Mouse (Mus musculus) stomach, postnatal 0 days (tissue): ENCODE measurements at regions not wholly inside any gene's neighbourhood (a gene's known extent, or its start where the extent isn't known, plus 50 kb on each side); places are given as distances from the start of the nearest gene placed in this dataset.

ENCODE experiments used
- ATAC-seq: fragments of 200-750 bp; cut with Nextera tagmentation; 2 replicates; pipeline ENCODE4 v1.8.0; 2017; ENCODE audit not compliant: low FRiP score, low TSS enrichment
- DNase-seq: peaks from one replicate; pipeline ENCODE4 v3.0.0-alpha.2; 2016; ENCODE audit warnings: low spot score
- H3K27ac ChIP-seq: fragments of 300-500 bp; sonication (generic); replicated peaks from 2 replicates; pipeline ENCODE4 v1.5.1; 2014; ENCODE audit warnings: mild to moderate bottlenecking, control low read depth
- H3K27me3 ChIP-seq: fragments of 300-500 bp; sonication (generic); 2 replicates; pipeline ENCODE4 v1.6.1; 2014; ENCODE audit warnings: low read length; ENCODE audit not compliant: control insufficient read depth, insufficient read depth
- H3K36me3 ChIP-seq: fragments of 300-500 bp; sonication (generic); 2 replicates; pipeline ENCODE4 v1.6.1; 2014; ENCODE audit warnings: low read length, mixed read lengths; ENCODE audit not compliant: control insufficient read depth, insufficient read depth
- H3K4me1 ChIP-seq: fragments of 300-500 bp; sonication (generic); replicated peaks from 2 replicates; pipeline ENCODE4 v1.6.1; 2014; ENCODE audit warnings: antibody characterized with exemption; ENCODE audit not compliant: control insufficient read depth, insufficient read depth
- H3K4me2 ChIP-seq: fragments of 300-500 bp; sonication (generic); replicated peaks from 2 replicates; pipeline ENCODE4 v1.6.1; 2014; ENCODE audit warnings: low read depth, mild to moderate bottlenecking, control low read depth, moderate library complexity
- H3K4me3 ChIP-seq: fragments of 300-500 bp; sonication (generic); 2 replicates; pipeline ENCODE4 v1.5.1; 2014; ENCODE audit warnings: low read depth, low read length, control low read depth
- H3K9ac ChIP-seq: fragments of 300-500 bp; sonication (generic); 2 replicates; pipeline ENCODE4 v1.6.1; 2014; ENCODE audit warnings: mild to moderate bottlenecking, low read length, control low read depth, mixed read lengths
- H3K9me3 ChIP-seq: fragments of 300-500 bp; sonication (generic); 2 replicates; pipeline ENCODE4 v1.6.1; 2016; ENCODE audit warnings: low read length; ENCODE audit not compliant: control insufficient read depth
- CTCF ChIP-seq: IDR thresholded peaks from 2 replicates; pipeline ENCODE4 v1.5.1; 2016; ENCODE audit warnings: antibody characterized with exemption, low read depth, mild to moderate bottlenecking, moderate library complexity
- EP300 ChIP-seq: optimal IDR thresholded peaks from 2 replicates; pipeline ENCODE3; 2016; ENCODE audit warnings: antibody characterized with exemption
- WGBS: fragments of 180-500 bp; shearing (Covaris S2); extraction: QIAGEN DNeasy Blood & Tissue Kit; methylation state at CpG from one replicate; pipeline ENCODE4 v1.1.7; 2014; 5-methylcytosine and 5-hydroxymethylcytosine counted together

DNA sequence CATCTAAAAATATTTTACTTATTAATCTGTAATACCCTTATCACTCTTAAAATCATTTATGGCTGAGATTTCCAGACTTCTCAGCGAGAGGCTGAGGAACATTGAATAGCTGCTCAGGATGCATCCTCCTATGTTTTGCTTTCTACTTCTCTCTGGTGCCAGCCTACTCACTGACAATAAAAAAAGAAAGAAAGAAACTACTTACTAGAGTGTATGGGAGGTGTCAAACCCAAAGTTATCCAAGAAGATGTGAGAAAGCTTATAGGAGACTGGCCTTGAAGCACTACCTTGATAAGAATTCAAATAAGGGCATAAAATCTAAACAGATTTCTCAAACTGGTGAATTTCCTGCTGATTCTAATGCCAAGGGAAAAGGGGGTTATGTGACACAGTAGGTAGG is 175.4 kb upstream of the Fmr1 start:
- WGBS: 78% methylated on average over 1 of the region's 1 CpGs

DNA sequence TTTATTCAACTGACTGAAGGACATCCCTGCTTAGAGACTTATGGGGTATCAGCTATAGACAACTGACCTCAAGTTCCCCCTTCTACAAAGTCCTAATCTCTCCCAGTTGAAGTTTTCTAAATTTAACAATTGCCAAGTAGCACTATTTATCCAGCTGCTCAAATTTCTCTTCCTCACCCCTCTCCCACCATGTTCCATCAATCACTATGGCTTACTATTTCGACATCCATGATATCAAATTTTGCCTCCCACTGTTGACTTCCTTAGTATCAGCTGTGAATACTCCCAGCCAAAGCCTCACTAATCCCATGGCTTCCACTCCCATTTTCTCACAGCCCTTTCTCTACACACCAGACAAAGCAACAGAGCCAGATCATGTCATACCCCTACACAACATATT is 170.7 kb upstream of the Fmr1 start:
- no peak overlapping the region for H3K9ac ChIP-seq
- no peak for DNase-seq
- TF ChIP-seq EP300 (no peak), CTCF (no peak)
- no peak overlapping the region for H3K27ac ChIP-seq
- ATAC-seq: no peak
- no peak overlapping the region for H3K4me2 ChIP-seq
- 44% methylated on average over 1 of the region's 1 CpGs for WGBS
- H3K27me3 ChIP-seq: no peaks in the 10 kb centered on the region
- H3K4me1 ChIP-seq: no peaks in the 10 kb centered on the region
- H3K36me3 ChIP-seq: no peaks in the 10 kb centered on the region
- no peak overlapping the region for H3K4me3 ChIP-seq
- H3K9me3 ChIP-seq: no peaks in the 10 kb centered on the region

More for the DNA sequence above, 175.4 kb upstream of the Fmr1 start:
- no peak for TF ChIP-seq EP300
- no peak for TF ChIP-seq CTCF
- Histone ChIP-seq H3K4me1 (no peaks in the 10 kb centered on the region), H3K36me3 (no peaks in the 10 kb centered on the region), H3K9ac (no peak overlapping the region), H3K4me3 (no peak overlapping the region), H3K27me3 (no peaks in the 10 kb centered on the region), H3K9me3 (no peaks in the 10 kb centered on the region), H3K27ac (no peak overlapping the region), H3K4me2 (no peak overlapping the region)
- ATAC-seq (no peak), DNase-seq (no peak)

DNA sequence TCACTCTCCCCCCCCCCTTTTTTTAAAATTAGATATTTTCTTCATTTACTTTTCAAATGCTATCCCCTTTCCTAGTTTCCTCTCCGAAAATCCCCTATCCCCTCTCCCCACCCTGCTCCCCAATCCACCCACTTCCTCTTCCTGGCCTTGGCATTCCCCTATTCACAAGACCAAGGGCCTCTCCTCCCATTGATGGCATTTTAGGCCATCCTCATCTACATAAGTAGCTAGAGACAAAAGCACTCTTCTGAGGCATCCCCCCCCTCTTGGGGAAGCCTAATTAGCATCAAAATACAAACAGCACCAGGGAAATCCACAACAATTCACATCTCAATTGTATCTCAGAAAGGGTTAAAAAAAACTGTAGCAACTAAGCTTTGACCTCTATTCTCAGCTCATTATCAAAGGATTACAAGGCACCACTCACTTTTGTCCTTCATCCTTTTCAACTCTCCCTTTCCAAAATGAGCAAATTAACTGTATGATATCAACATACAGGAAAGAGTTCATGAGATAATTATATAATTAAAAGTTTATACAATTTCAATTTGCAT is 166.1 kb upstream of the Fmr1 start:
- Histone ChIP-seq H3K4me3 (no peak overlapping the region), H3K9ac (no peak overlapping the region), H3K9me3 (no peaks in the 10 kb centered on the region), H3K27ac (no peak overlapping the region), H3K27me3 (no peaks in the 10 kb centered on the region), H3K4me1 (no peaks in the 10 kb centered on the region), H3K4me2 (no peak overlapping the region), H3K36me3 (no peaks in the 10 kb centered on the region)
- no peak for ATAC-seq
- 57% methylated on average over 1 of the region's 1 CpGs for WGBS
- TF ChIP-seq CTCF: no peak
- no peak for TF ChIP-seq EP300
- no peak for DNase-seq

- Histone ChIP-seq H3K9me3 (no peaks in the 10 kb centered on the region), H3K9ac (no peak overlapping the region), H3K27ac (no peak overlapping the region), H3K36me3 (no peaks in the 10 kb centered on the region), H3K27me3 (no peaks in the 10 kb centered on the region), H3K4me1 (no peaks in the 10 kb centered on the region), H3K4me3 (no peak overlapping the region), H3K4me2 (no peak overlapping the region)
- WGBS: 45% methylated on average over 2 of the region's 2 CpGs
- no peak for ATAC-seq
- no peak for DNase-seq
- TF ChIP-seq EP300: no peak
- no peak for TF ChIP-seq CTCF
Measured at GRCm38 (mm10) chrX:68546561-68546960, 131.8 kb upstream of the Fmr1 start.

DNA sequence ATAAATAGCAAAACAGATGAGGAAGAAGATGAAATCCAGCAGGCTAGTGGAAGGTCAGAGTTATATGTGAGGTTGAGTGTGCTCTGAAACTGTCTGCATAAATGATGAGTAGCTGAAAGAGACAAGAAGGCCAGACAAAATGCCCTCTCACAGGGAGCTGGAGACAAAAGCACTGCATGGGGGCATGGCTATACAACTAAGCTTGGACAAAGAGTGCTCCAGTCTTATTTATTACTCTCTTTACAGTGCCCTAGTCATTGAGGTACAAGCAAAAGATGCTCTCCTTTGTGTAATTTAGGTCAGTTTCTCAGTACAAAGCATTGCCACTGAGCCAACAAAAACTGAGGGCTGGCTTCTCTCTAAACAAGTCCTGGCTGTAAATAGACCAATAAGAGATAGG is 124.3 kb upstream of the Fmr1 start:
- Histone ChIP-seq H3K9me3 (no peaks in the 10 kb centered on the region), H3K36me3 (no peaks in the 10 kb centered on the region), H3K4me2 (no peak overlapping the region), H3K9ac (no peak overlapping the region), H3K27me3 (no peaks in the 10 kb centered on the region), H3K4me1 (no peaks in the 10 kb centered on the region), H3K4me3 (no peak overlapping the region), H3K27ac (no peak overlapping the region)
- DNase-seq (no peak), ATAC-seq (no peak)
- TF ChIP-seq EP300: no peak

GRCm38 (mm10) chrX:68557717-68558116 is 120.6 kb upstream of the Fmr1 start:
- Histone ChIP-seq H3K4me3 (no peak overlapping the region), H3K36me3 (no peaks in the 10 kb centered on the region), H3K9ac (no peak overlapping the region), H3K27me3 (no peaks in the 10 kb centered on the region), H3K27ac (no peak overlapping the region), H3K9me3 (no peaks in the 10 kb centered on the region), H3K4me1 (no peaks in the 10 kb centered on the region), H3K4me2 (no peak overlapping the region)
- WGBS: 79% methylated on average over 2 of the region's 2 CpGs
- TF ChIP-seq EP300: no peak
- TF ChIP-seq CTCF: no peak
- DNase-seq (no peak), ATAC-seq (no peak)
